Mouse (Mus musculus) MEL (cell line): Measurements from ENCODE around the gene Xntrpc. TPM values are rescaled to one million over a fixed set of nuclear protein-coding genes. Genes with fewer than 3 reads are reported as not detected.

ENCODE experiments used
- DNase-seq: peaks from one replicate; pipeline ENCODE4 v3.0.0; 2011; ENCODE audit warnings: low read depth, low spot score
- H3K27ac ChIP-seq: 2 replicates; pipeline ENCODE4 v1.5.1; 2012; ENCODE audit warnings: low read depth, mild to moderate bottlenecking, control low read depth, low read length, moderate library complexity; ENCODE audit not compliant: control insufficient read depth
- H3K27me3 ChIP-seq, 2 experiments: fragments of 150-350 bp in 1 of 2; sonication (generic) in 1 of 2; 2 replicates each; pipeline ENCODE4 v1.6.1; 2012; ENCODE audit warnings: low read length in 2 of 2, mild to moderate bottlenecking in 2 of 2, improper control_type of control experiment in 1 of 2, moderate library complexity in 1 of 2; ENCODE audit not compliant: insufficient read depth in 2 of 2, control insufficient read depth in 1 of 2
- H3K36me3 ChIP-seq, 2 experiments: 2 replicates each; pipeline ENCODE4 v1.6.1; 2012 to 2014; ENCODE audit warnings: low read length in 2 of 2, improper control_type of control experiment in 1 of 2, inconsistent platforms in 1 of 2, mild to moderate bottlenecking in 1 of 2; ENCODE audit not compliant: insufficient read depth in 2 of 2, control insufficient read depth in 1 of 2
- H3K4me1 ChIP-seq, 2 experiments: fragments of 150-350 bp in 1 of 2; sonication (generic) in 1 of 2; 2 replicates each; pipeline ENCODE4 v1.6.1; 2012; ENCODE audit warnings: low read length in 2 of 2, improper control_type of control experiment in 1 of 2, mild to moderate bottlenecking in 1 of 2; ENCODE audit not compliant: insufficient read depth in 2 of 2, control insufficient read depth in 1 of 2
- H3K4me3 ChIP-seq, 2 experiments: fragments of 150-350 bp in 1 of 2; sonication (generic) in 1 of 2; 2 replicates each; pipeline ENCODE4 v1.5.1; 2012; ENCODE audit warnings: low read depth in 2 of 2, low read length in 2 of 2, mild to moderate bottlenecking in 2 of 2, moderate library complexity in 2 of 2, control low read depth in 1 of 2, improper control_type of control experiment in 1 of 2; ENCODE audit not compliant: control insufficient read depth in 1 of 2, insufficient read depth in 1 of 2
- H3K79me2 ChIP-seq: 2 replicates; pipeline ENCODE4 v1.6.1; 2012; ENCODE audit warnings: mild to moderate bottlenecking, low read length, moderate library complexity; ENCODE audit not compliant: control insufficient read depth, poor library complexity, insufficient read depth
- H3K9ac ChIP-seq: 2 replicates; pipeline ENCODE4 v1.6.1; 2012; ENCODE audit warnings: low read depth, mild to moderate bottlenecking, control low read depth, low read length, moderate library complexity; ENCODE audit not compliant: control insufficient read depth, poor library complexity, severe bottlenecking
- H3K9me3 ChIP-seq: fragments of 150-350 bp; sonication (generic); replicated peaks from 2 replicates; pipeline ENCODE4 v1.6.1; 2012; ENCODE audit warnings: mild to moderate bottlenecking, low read length, improper control_type of control experiment, moderate library complexity; ENCODE audit not compliant: insufficient read depth
- BHLHE40 ChIP-seq: IDR thresholded peaks from 2 replicates; pipeline ENCODE4 v1.6.1; 2012; ENCODE audit warnings: low read depth, mild to moderate bottlenecking, inconsistent platforms, low read length, improper control_type of control experiment, borderline replicate concordance
- CHD1 ChIP-seq: IDR thresholded peaks from 2 replicates; pipeline ENCODE4 v1.6.1; 2012; ENCODE audit warnings: low read depth, mild to moderate bottlenecking, inconsistent platforms, low read length, improper control_type of control experiment
- CHD2 ChIP-seq: IDR thresholded peaks from 2 replicates; pipeline ENCODE4 v1.6.1; 2011; ENCODE audit warnings: low read length, improper control_type of control experiment
- CTCF ChIP-seq, 3 experiments: IDR thresholded peaks in 2 of 3; conservative IDR thresholded peaks in 1 of 3; 2 replicates each; pipeline ENCODE4 v1.5.1; 2011 to 2012; ENCODE audit warnings: low read length in 3 of 3, low read depth in 2 of 3, mild to moderate bottlenecking in 2 of 3, improper control_type of control experiment in 1 of 3, inconsistent platforms in 1 of 3, mixed read lengths in 1 of 3, moderate library complexity in 1 of 3; ENCODE audit not compliant: control insufficient read depth in 1 of 3, insufficient read depth in 1 of 3, poor library complexity in 1 of 3, severe bottlenecking in 1 of 3
- ELF1 ChIP-seq: IDR thresholded peaks from 2 replicates; pipeline ENCODE4 v1.6.1; 2014; ENCODE audit warnings: low read depth, mild to moderate bottlenecking, inconsistent platforms, low read length, improper control_type of control experiment, moderate library complexity
- ETS1 ChIP-seq: IDR thresholded peaks from 2 replicates; pipeline ENCODE4 v1.6.1; 2012; ENCODE audit warnings: low read depth, mild to moderate bottlenecking, inconsistent platforms, low read length, improper control_type of control experiment, moderate library complexity
- GATA1 ChIP-seq: IDR thresholded peaks from 2 replicates; pipeline ENCODE4 v1.6.1; 2011; ENCODE audit warnings: low read depth, low read length, improper control_type of control experiment
- HCFC1 ChIP-seq: IDR thresholded peaks from 2 replicates; pipeline ENCODE4 v1.6.1; 2012; ENCODE audit warnings: low read depth, mild to moderate bottlenecking, inconsistent platforms, low read length, improper control_type of control experiment, moderate library complexity
- JUND ChIP-seq: IDR thresholded peaks from 2 replicates; pipeline ENCODE4 v1.6.1; 2011; ENCODE audit warnings: low read depth, mild to moderate bottlenecking, improper control_type of control experiment, low read length
- MAFK ChIP-seq: IDR thresholded peaks from 2 replicates; pipeline ENCODE4 v1.6.1; 2011; ENCODE audit warnings: low read depth, mild to moderate bottlenecking, low read length, improper control_type of control experiment, borderline replicate concordance
- MEF2A ChIP-seq: IDR thresholded peaks from 2 replicates; pipeline ENCODE4 v1.6.1; 2014; ENCODE audit warnings: low read depth, mild to moderate bottlenecking, inconsistent platforms, low read length, improper control_type of control experiment; ENCODE audit not compliant: poor library complexity, insufficient replicate concordance, severe bottlenecking; ENCODE audit errors: extremely low read depth
- MXI1 ChIP-seq: IDR thresholded peaks from 2 replicates; pipeline ENCODE4 v1.6.1; 2011; ENCODE audit warnings: mild to moderate bottlenecking, low read depth, low read length, improper control_type of control experiment
- MYB ChIP-seq: IDR thresholded peaks from 2 replicates; pipeline ENCODE4 v1.6.1; 2011; ENCODE audit warnings: mild to moderate bottlenecking, low read depth, low read length, improper control_type of control experiment
- MYC ChIP-seq: IDR thresholded peaks from 2 replicates; pipeline ENCODE4 v1.6.1; 2011; ENCODE audit warnings: low read depth, mild to moderate bottlenecking, low read length, improper control_type of control experiment, moderate library complexity
- NELFE ChIP-seq: IDR thresholded peaks from 2 replicates; pipeline ENCODE4 v1.6.1; 2011; ENCODE audit warnings: low read depth, low read length, improper control_type of control experiment
- NRF1 ChIP-seq: IDR thresholded peaks from 2 replicates; pipeline ENCODE4 v1.6.1; 2014; ENCODE audit warnings: low read depth, mild to moderate bottlenecking, inconsistent platforms, low read length, improper control_type of control experiment, moderate library complexity; ENCODE audit not compliant: poor library complexity, insufficient read depth, severe bottlenecking
- POLR2A ChIP-seq, 2 experiments: IDR thresholded peaks; 2 replicates each; pipeline ENCODE4 v1.6.1; 2011 to 2012; ENCODE audit warnings: low read length in 2 of 2, mild to moderate bottlenecking in 2 of 2, control low read depth in 1 of 2, improper control_type of control experiment in 1 of 2, low read depth in 1 of 2, moderate library complexity in 1 of 2; ENCODE audit not compliant: control insufficient read depth in 1 of 2, insufficient read depth in 1 of 2, poor library complexity in 1 of 2
- POLR2AphosphoS2 ChIP-seq: IDR thresholded peaks from 2 replicates; pipeline ENCODE4 v1.6.1; 2011; ENCODE audit warnings: low read length, improper control_type of control experiment
- POLR2AphosphoS5 ChIP-seq: IDR thresholded peaks from 2 replicates; pipeline ENCODE4 v1.6.1; 2012; ENCODE audit warnings: low read depth, borderline replicate concordance, mild to moderate bottlenecking, inconsistent platforms, low read length, moderate library complexity, mixed read lengths
- SIN3A ChIP-seq: IDR thresholded peaks from 2 replicates; pipeline ENCODE4 v1.6.1; 2012; ENCODE audit warnings: low read length, improper control_type of control experiment, inconsistent platforms
- TAL1 ChIP-seq: IDR thresholded peaks from 2 replicates; pipeline ENCODE4 v1.6.1; 2012; ENCODE audit warnings: mild to moderate bottlenecking, inconsistent platforms, low read length, moderate library complexity, mixed read lengths
- TBP ChIP-seq: IDR thresholded peaks from 2 replicates; pipeline ENCODE4 v1.8.0; 2011; ENCODE audit warnings: low read depth, low read length, improper control_type of control experiment
- TCF12 ChIP-seq: IDR thresholded peaks from 2 replicates; pipeline ENCODE4 v1.6.1; 2014; ENCODE audit warnings: low read depth, mild to moderate bottlenecking, inconsistent platforms, low read length, improper control_type of control experiment, moderate library complexity
- UBTF ChIP-seq: IDR thresholded peaks from 2 replicates; pipeline ENCODE4 v1.6.1; 2012; ENCODE audit warnings: low read depth, mild to moderate bottlenecking, inconsistent platforms, low read length, improper control_type of control experiment, moderate library complexity, borderline replicate concordance; ENCODE audit not compliant: insufficient read depth
- USF2 ChIP-seq, 2 experiments: IDR thresholded peaks; 2 replicates each; pipeline ENCODE4 v1.6.1; 2011 to 2012; ENCODE audit warnings: improper control_type of control experiment in 2 of 2, low read length in 2 of 2, borderline replicate concordance in 1 of 2, inconsistent platforms in 1 of 2, low read depth in 1 of 2, mild to moderate bottlenecking in 1 of 2; ENCODE audit not compliant: insufficient read depth in 1 of 2
- ZMIZ1 ChIP-seq: IDR thresholded peaks from 2 replicates; pipeline ENCODE4 v1.6.1; 2012; ENCODE audit warnings: low read depth, mild to moderate bottlenecking, inconsistent platforms, low read length, improper control_type of control experiment, moderate library complexity
- ZNF384 ChIP-seq: IDR thresholded peaks from 2 replicates; pipeline ENCODE4 v1.6.1; 2012; ENCODE audit warnings: low read depth, mild to moderate bottlenecking, inconsistent platforms, low read length, improper control_type of control experiment
- polyA plus RNA-seq, 2 experiments: library from polyadenylated mRNA; stranded (reverse) in 1 of 2; unstranded in 1 of 2; fragments of >175 nt in 1 of 2; fragments of >200 nt in 1 of 2; gene quantifications; 2 replicates each; pipeline versions ENCODE4 v1.2.1 to v1.2.4; 2012; ENCODE audit warnings: low replicate concordance in 2 of 2, low read depth in 1 of 2; ENCODE audit not compliant: insufficient read length in 2 of 2, insufficient read depth in 1 of 2, missing spikeins in 1 of 2
- total RNA-seq: library from RNA; depleted of rRNA; stranded (reverse); fragments of 300-350 nt; gene quantifications from 2 replicates; pipeline ENCODE4 v1.2.3, GENCODE M21; 2012

The Xntrpc gene
- total and polyA plus RNA-seq, 3 experiments: 0.08 to 0.14 TPM; not detected in 1

DNA sequence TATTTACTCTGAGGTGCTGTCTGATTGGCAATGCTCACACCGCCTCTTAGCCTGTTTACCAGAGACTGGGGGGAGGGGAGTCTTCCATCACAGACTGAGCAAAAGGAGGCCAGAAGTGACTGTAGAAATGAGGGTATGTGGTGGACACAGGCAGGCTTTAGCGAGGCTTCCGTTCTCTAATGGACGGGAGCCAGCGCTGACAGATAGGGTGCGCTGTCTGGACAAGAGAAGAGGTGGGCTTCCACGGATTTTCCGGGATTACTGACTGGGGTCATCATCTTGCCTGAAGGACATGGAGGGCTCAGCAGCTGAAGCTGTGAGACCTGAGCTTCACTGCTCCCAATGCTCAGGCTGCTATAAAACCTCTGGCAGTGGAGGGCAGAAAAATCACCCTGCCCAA lies 36.7 kb downstream of the Xntrpc start:
- H3K36me3 ChIP-seq: peaks cover 0 to 3% of the 10 kb centered on the region in 2 experiments; a peak in 1 of 4 replicates
- no peak overlapping the region for H3K9ac ChIP-seq
- peaks cover 6 to 9% of the 10 kb centered on the region in 2 experiments for H3K4me1 ChIP-seq
- H3K9me3 ChIP-seq: no peaks in the 10 kb centered on the region
- H3K4me3 ChIP-seq: no peak overlapping the region
- no peak overlapping the region for H3K27ac ChIP-seq
- no peaks in the 10 kb centered on the region; a peak in 2 of 4 replicates for H3K27me3 ChIP-seq
- H3K79me2 ChIP-seq: no peaks in the 10 kb centered on the region
- DNase-seq: no peak
- TF ChIP-seq POLR2A (IDR thresholded peaks at IDR 0.05; ENCODE audit: control insufficient read depth in 1 of 2, insufficient read depth in 1 of 2, low read depth in 1 of 2, low read length in 2 of 2, poor library complexity in 1 of 2): no peak
- no peak for TF ChIP-seq JUND
- no peak for TF ChIP-seq MXI1
- TF ChIP-seq TCF12: no peak
- no peak for TF ChIP-seq MAFK
- no peak for TF ChIP-seq CHD2
- TF ChIP-seq MEF2A: no peak
- TF ChIP-seq ETS1: no peak
- no peak for TF ChIP-seq ELF1
- TF ChIP-seq MYB: no peak
- TF ChIP-seq BHLHE40: no peak
- TF ChIP-seq TAL1: no peak
- TF ChIP-seq POLR2AphosphoS5: no peak
- TF ChIP-seq ZNF384: no peak
- no peak for TF ChIP-seq HCFC1
- TF ChIP-seq, all 39 proteins: peak for 0

DNA sequence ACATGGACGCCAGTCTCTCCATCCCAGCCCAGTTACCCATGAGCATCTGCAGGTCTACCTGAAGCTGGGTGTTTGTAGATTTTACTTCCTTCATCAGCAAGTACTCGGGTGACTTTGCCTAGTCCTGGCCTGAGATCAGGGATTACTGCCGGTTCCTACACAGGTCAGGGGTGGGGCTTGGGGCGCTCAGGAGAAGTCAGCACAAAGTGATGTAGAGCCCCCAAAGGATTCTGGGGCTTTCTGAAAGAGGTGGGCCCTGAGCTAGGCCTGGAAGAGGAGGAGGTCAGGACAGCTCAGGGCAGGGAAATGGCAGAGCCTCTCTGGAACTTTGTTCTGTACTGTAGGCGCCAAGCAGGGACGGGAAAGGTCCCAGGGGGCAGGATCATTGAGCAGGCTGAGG lies 37.2 kb downstream of the Xntrpc start:
- Histone ChIP-seq H3K9me3 (no peaks in the 10 kb centered on the region), H3K27me3 (no peaks in the 10 kb centered on the region; a peak in 2 of 4 replicates), H3K4me3 (no peak overlapping the region), H3K9ac (peak overlapping the region; percentile 37), H3K27ac (no peak overlapping the region), H3K79me2 (no peaks in the 10 kb centered on the region), H3K36me3 (peaks cover 0 to 3% of the 10 kb centered on the region in 2 experiments; a peak in 1 of 4 replicates), H3K4me1 (peaks cover 6 to 9% of the 10 kb centered on the region in 2 experiments)
- TF ChIP-seq NELFE: no peak
- TF ChIP-seq ZMIZ1: no peak
- TF ChIP-seq TCF12: no peak
- TF ChIP-seq POLR2AphosphoS2: no peak
- no peak for TF ChIP-seq MYB
- no peak for TF ChIP-seq NRF1
- TF ChIP-seq ETS1: no peak
- no peak for TF ChIP-seq CHD2
- TF ChIP-seq USF2 (IDR thresholded peaks at IDR 0.05; ENCODE audit: borderline replicate concordance in 1 of 2, insufficient read depth in 1 of 2, low read depth in 1 of 2, low read length in 2 of 2): no peak
- no peak for TF ChIP-seq MAFK
- no peak for TF ChIP-seq JUND
- no peak for TF ChIP-seq UBTF
- no peak for TF ChIP-seq POLR2AphosphoS5
- no peak for TF ChIP-seq HCFC1
- TF ChIP-seq TBP: no peak
- TF ChIP-seq CTCF (IDR thresholded peaks at IDR 0.05 in 2 of 3, conservative IDR thresholded peaks at IDR 0.05 in 1 of 3; ENCODE audit: control insufficient read depth in 1 of 3, insufficient read depth in 1 of 3, low read depth in 2 of 3, low read length in 3 of 3, poor library complexity in 1 of 3, severe bottlenecking in 1 of 3): no peak
- no peak for TF ChIP-seq MYC
- no peak for TF ChIP-seq SIN3A
- no peak for TF ChIP-seq CHD1
- no peak for TF ChIP-seq GATA1
- DNase-seq: peak; percentile 27
